Mouse (Mus musculus) lung, postnatal 0 days (tissue): ENCODE measurements around the gene Wnt8b.

Experiments
- CTCF ChIP-seq: IDR thresholded peaks from 2 replicates; pipeline ENCODE4 v1.5.1; 2016; ENCODE audit warnings: antibody characterized with exemption, mild to moderate bottlenecking
- EP300 ChIP-seq: IDR thresholded peaks from 2 replicates; pipeline ENCODE4 v1.6.1; 2016; ENCODE audit warnings: antibody characterized with exemption, mild to moderate bottlenecking, control low read depth

- TF ChIP-seq EP300 = no peak
- TF ChIP-seq CTCF = no peak
Observed at GRCm38 (mm10) chr19:44502741-44503140, 9.5 kb downstream of the Wnt8b start.
